Mouse (Mus musculus) thymus, adult 2 months (tissue): ENCODE results near the gene Slc5a11. TPM values are rescaled to one million over a fixed set of nuclear protein-coding genes. Genes with fewer than 3 reads are reported as not detected.

Source experiments
- DNase-seq: peaks from one replicate; pipeline ENCODE4 v3.0.0; 2021
- H3K27ac ChIP-seq: fragments of 200-500 bp; 2 replicates; pipeline ENCODE4 v1.5.1; 2012; ENCODE audit warnings: low read length, control low read depth; ENCODE audit not compliant: control insufficient read depth, insufficient read depth
- H3K27me3 ChIP-seq: fragments of 200-500 bp; 2 replicates; pipeline ENCODE4 v1.6.1; 2012; ENCODE audit warnings: mild to moderate bottlenecking, low read length, moderate library complexity, mixed read lengths; ENCODE audit not compliant: control insufficient read depth, insufficient read depth
- H3K36me3 ChIP-seq: fragments of 200-500 bp; 2 replicates; pipeline ENCODE4 v1.6.1; 2012; ENCODE audit warnings: mild to moderate bottlenecking, low read length, moderate library complexity; ENCODE audit not compliant: control insufficient read depth, insufficient read depth
- H3K4me1 ChIP-seq: fragments of 200-500 bp; replicated peaks from 2 replicates; pipeline ENCODE4 v1.6.1; 2012; ENCODE audit warnings: low read length; ENCODE audit not compliant: control insufficient read depth, insufficient read depth
- H3K4me3 ChIP-seq: fragments of 200-500 bp; 2 replicates; pipeline ENCODE4 v1.5.1; 2012; ENCODE audit warnings: mild to moderate bottlenecking, low read length, control low read depth, moderate library complexity; ENCODE audit not compliant: control insufficient read depth, insufficient read depth
- CTCF ChIP-seq: fragments of 200-500 bp; IDR thresholded peaks from 2 replicates; pipeline ENCODE4 v1.5.1; 2012; ENCODE audit warnings: mild to moderate bottlenecking, control low read depth, low read length, moderate library complexity, borderline replicate concordance; ENCODE audit not compliant: control insufficient read depth, poor library complexity, insufficient read depth; ENCODE audit errors: extremely low read depth
- POLR2A ChIP-seq: fragments of 200-500 bp; IDR thresholded peaks from 2 replicates; pipeline ENCODE4 v1.6.1; 2012; ENCODE audit warnings: mild to moderate bottlenecking, low read length, control low read depth, moderate library complexity; ENCODE audit not compliant: control insufficient read depth, poor library complexity, insufficient read depth; ENCODE audit errors: extremely low read depth
- WGBS: fragments of 180-500 bp; shearing (Covaris S2); methylation state at CpG from one replicate; pipeline ENCODE4 v1.1.7; 2018; 5-methylcytosine and 5-hydroxymethylcytosine counted together
- polyA plus RNA-seq: library from polyadenylated mRNA; depleted of rRNA; stranded (reverse); fragments of >200 nt; gene quantifications from 2 replicates; pipeline ENCODE4 v1.2.3, GENCODE M21; 2012

Slc5a11 gene
- polyA plus RNA-seq, 1 experiment = 0.84 TPM

GRCm38 (mm10) chr7:123285896-123286295 lies 71.3 kb downstream of the Slc5a11 start:
- Histone ChIP-seq H3K4me1 (no peaks in the 10 kb centered on the region), H3K27ac (no peak overlapping the region), H3K36me3 (peaks cover 24% of the 10 kb centered on the region), H3K4me3 (no peak overlapping the region), H3K27me3 (no peaks in the 10 kb centered on the region)
- no peak for DNase-seq
- WGBS = 98% methylated on average over 5 of the region's 5 CpGs
- TF ChIP-seq CTCF (no peak), POLR2A (no peak)

GRCm38 (mm10) chr7:123287903-123288302 lies 73.3 kb downstream of the Slc5a11 start:
- Histone ChIP-seq H3K27me3 (no peaks in the 10 kb centered on the region), H3K4me3 (no peak overlapping the region), H3K27ac (no peak overlapping the region), H3K4me1 (no peaks in the 10 kb centered on the region), H3K36me3 (peaks cover 27% of the 10 kb centered on the region)
- WGBS = 95% methylated on average over 3 of the region's 3 CpGs
- no peak for DNase-seq
- TF ChIP-seq POLR2A (no peak), CTCF (no peak)

- Histone ChIP-seq H3K36me3 (peaks cover 27% of the 10 kb centered on the region), H3K27ac (no peak overlapping the region), H3K27me3 (no peaks in the 10 kb centered on the region), H3K4me1 (no peaks in the 10 kb centered on the region), H3K4me3 (no peak overlapping the region)
- no peak for DNase-seq
- 95% methylated on average over 4 of the region's 4 CpGs for WGBS
- TF ChIP-seq POLR2A (no peak), CTCF (no peak)
Observed at GRCm38 (mm10) chr7:123289176-123289575, 74.6 kb downstream of the Slc5a11 start.

GRCm38 (mm10) chr7:123291942-123292341 lies 77.4 kb downstream of the Slc5a11 start:
- TF ChIP-seq POLR2A (no peak), CTCF (no peak)
- WGBS = 91% methylated on average over 8 of the region's 8 CpGs
- Histone ChIP-seq H3K4me3 (no peak overlapping the region), H3K27me3 (no peaks in the 10 kb centered on the region), H3K27ac (no peak overlapping the region), H3K36me3 (peaks cover 16% of the 10 kb centered on the region), H3K4me1 (no peaks in the 10 kb centered on the region)
- DNase-seq = no peak

GRCm38 (mm10) chr7:123293898-123294297 lies 79.3 kb downstream of the Slc5a11 start:
- Histone ChIP-seq H3K36me3 (peaks cover 21% of the 10 kb centered on the region), H3K4me3 (no peak overlapping the region), H3K27ac (no peak overlapping the region), H3K27me3 (no peaks in the 10 kb centered on the region), H3K4me1 (no peaks in the 10 kb centered on the region)
- no peak for DNase-seq
- 97% methylated on average over 7 of the region's 7 CpGs for WGBS
- TF ChIP-seq CTCF (no peak), POLR2A (no peak)

GRCm38 (mm10) chr7:123295423-123295822 lies 80.8 kb downstream of the Slc5a11 start:
- H3K27ac ChIP-seq = no peak overlapping the region
- no peak for TF ChIP-seq POLR2A
- no peak for TF ChIP-seq CTCF
- peaks cover 29% of the 10 kb centered on the region for H3K36me3 ChIP-seq
- 94% methylated on average over 7 of the region's 7 CpGs for WGBS
- DNase-seq = no peak
- 0 out of 2 replicates have a peak, but pooled peaks cover 1% of the 10 kb centered on the region for H3K4me1 ChIP-seq
- H3K27me3 ChIP-seq = no peaks in the 10 kb centered on the region
- no peak overlapping the region for H3K4me3 ChIP-seq

GRCm38 (mm10) chr7:123296097-123296496 lies 81.5 kb downstream of the Slc5a11 start:
- Histone ChIP-seq H3K36me3 (peaks cover 29% of the 10 kb centered on the region), H3K27me3 (no peaks in the 10 kb centered on the region), H3K4me3 (no peak overlapping the region), H3K4me1 (0 out of 2 replicates have a peak, but pooled peaks cover 2% of the 10 kb centered on the region), H3K27ac (no peak overlapping the region)
- DNase-seq = no peak
- 96% methylated on average over 6 of the region's 6 CpGs for WGBS
- TF ChIP-seq POLR2A (no peak), CTCF (no peak)
